ENCODE assay signal across 20 mouse cellular contexts in genomic region chr13:53276381-53276780, GRCm38 (mm10). TPM values are rescaled to one million over a fixed set of nuclear protein-coding genes. Genes with fewer than 3 reads are reported as not detected.
DNase-seq lines count a peak whose midpoint lies in the region; ATAC-seq and TF ChIP-seq lines count a peak whose summit lies in the region.
"Had no signal": no experiment of that assay in that cellular context is flagged by ENCODE, and none has a peak within 500 bp of the region (broad histone marks: within the 10 kb centered on the region; RNA-seq: fewer than 3 reads in every experiment).

No protein-coding gene starts in this region.

- peak overlapping the region; percentile 40 for H3K9ac ChIP-seq in heart, embryonic 16.5 days (ENCODE audit: low read length)
- H3K9ac ChIP-seq in lung, embryonic 15.5 days = no peak overlapping the region
- H3K9ac ChIP-seq in stomach, postnatal 0 days (ENCODE audit: low read length) = no peak overlapping the region
- H3K9ac ChIP-seq: limb, embryonic 15.5 days had no signal

- ATAC-seq in heart, embryonic 16.5 days (replicated peaks; ENCODE audit: extremely low read depth, insufficient read depth, low FRiP score) = no peak
- no peak for ATAC-seq in lung, embryonic 15.5 days (ENCODE audit: borderline replicate concordance, extremely low read depth, low FRiP score, low TSS enrichment)
- ATAC-seq in stomach, postnatal 0 days (ENCODE audit: low FRiP score, low TSS enrichment) = no peak
- ATAC-seq: activated CD4-positive, CD25-positive, alpha-beta regulatory T cell, adult 4 months had no signal

- peak; percentile 63 to 79 for DNase-seq in adrenal gland, adult (ENCODE audit: inconsistent age in 2 of 2, low spot score in 1 of 2)
- DNase-seq in adrenal gland, adult 8-10 months = no peak
- no peak for DNase-seq in heart, adult 18-20 months
- DNase-seq in lung, postnatal 14 days = no peak
- DNase-seq in stomach, postnatal 0 days (ENCODE audit: low spot score) = no peak
- DNase-seq in layer of hippocampus, adult 11-12 months (ENCODE audit: low spot score) = no peak
- DNase-seq: cerebellum, adult 9-10 months; kidney, adult 11 months; lung, adult 2 months; right cerebral cortex, postnatal 4 days had no signal

- no peak overlapping the region for H3K4me2 ChIP-seq in heart, embryonic 16.5 days (ENCODE audit: low read depth, low read length)
- no peak overlapping the region for H3K4me2 ChIP-seq in lung, embryonic 15.5 days
- H3K4me2 ChIP-seq in stomach, postnatal 0 days (replicated peaks; ENCODE audit: low read depth) = no peak overlapping the region
- H3K4me2 ChIP-seq: limb, embryonic 15.5 days; midbrain, embryonic 11.5 days had no signal

- peaks cover 67% of the 10 kb centered on the region for H3K4me1 ChIP-seq in heart, embryonic 16.5 days (ENCODE audit: control insufficient read depth, insufficient read depth, low read length)
- peaks cover 55% of the 10 kb centered on the region for H3K4me1 ChIP-seq in lung, embryonic 15.5 days
- peaks cover 7% of the 10 kb centered on the region for H3K4me1 ChIP-seq in stomach, postnatal 0 days (replicated peaks; ENCODE audit: control insufficient read depth, insufficient read depth)

- no peak for TF ChIP-seq CTCF in stomach, postnatal 0 days (IDR thresholded peaks at IDR 0.05; ENCODE audit: low read depth)

- H3K9me3 ChIP-seq in heart, embryonic 16.5 days (replicated peaks; ENCODE audit: control insufficient read depth, low read length) = no peaks in the 10 kb centered on the region
- no peaks in the 10 kb centered on the region for H3K9me3 ChIP-seq in lung, embryonic 15.5 days
- H3K9me3 ChIP-seq in stomach, postnatal 0 days (ENCODE audit: control insufficient read depth, low read length) = no peaks in the 10 kb centered on the region
- H3K9me3 ChIP-seq: forebrain, embryonic 10.5 days; limb, embryonic 15.5 days had no signal

- H3K36me3 ChIP-seq in heart, embryonic 16.5 days (ENCODE audit: control insufficient read depth, insufficient read depth) = no peaks in the 10 kb centered on the region
- H3K36me3 ChIP-seq in lung, embryonic 15.5 days = no peaks in the 10 kb centered on the region
- H3K36me3 ChIP-seq in stomach, postnatal 0 days (ENCODE audit: control insufficient read depth, insufficient read depth, low read length) = no peaks in the 10 kb centered on the region
- H3K36me3 ChIP-seq: limb, embryonic 15.5 days had no signal

- H3K4me3 ChIP-seq in heart, embryonic 16.5 days (ENCODE audit: low read length) = no peak overlapping the region
- H3K4me3 ChIP-seq in lung, embryonic 15.5 days = no peak overlapping the region
- no peak overlapping the region for H3K4me3 ChIP-seq in stomach, postnatal 0 days (ENCODE audit: low read depth, low read length)
- H3K4me3 ChIP-seq: forebrain, embryonic 10.5 days; layer of hippocampus, adult 2 months; limb, embryonic 15.5 days; myocyte had no signal

- peak overlapping the region; percentile 64 for H3K27ac ChIP-seq in heart, embryonic 16.5 days (ENCODE audit: low read length)
- H3K27ac ChIP-seq in lung, embryonic 15.5 days = peak overlapping the region; percentile 48; the same call in 1 of the 2 replicates
- peak overlapping the region; percentile 40; the same call in 1 of the 2 replicates for H3K27ac ChIP-seq in stomach, postnatal 0 days (replicated peaks)
- H3K27ac ChIP-seq: forebrain, embryonic 10.5 days; layer of hippocampus, adult 2 months; limb, embryonic 15.5 days had no signal

- WGBS in heart, embryonic 16.5 days = 62% methylated on average over 7 of the region's 7 CpGs
- WGBS in lung, embryonic 15.5 days = 40% methylated on average over 7 of the region's 7 CpGs
- 45% methylated on average over 7 of the region's 7 CpGs for WGBS in stomach, postnatal 0 days

- no peaks in the 10 kb centered on the region for H3K27me3 ChIP-seq in heart, embryonic 16.5 days (ENCODE audit: control insufficient read depth, insufficient read depth, low read length)
- H3K27me3 ChIP-seq in lung, embryonic 15.5 days = no peaks in the 10 kb centered on the region
- H3K27me3 ChIP-seq in stomach, postnatal 0 days (ENCODE audit: control insufficient read depth, insufficient read depth, low read length) = no peaks in the 10 kb centered on the region
- H3K27me3 ChIP-seq: CH12.LX; limb, embryonic 15.5 days had no signal

- TF ChIP-seq EP300 in stomach, postnatal 0 days (optimal IDR thresholded peaks at IDR 0.05) = no peak

RNA-seq across cellular contexts. Expression of gene Ror2, which starts 9.5 kb away (rescaled TPM):
- total RNA-seq in adrenal gland, adult 8-10 months (2022) = 1 to 10 TPM; 6.0 to 9.0 (median 6.8) TPM
- 13.5 and 15.8 TPM in 2 replicates for polyA plus RNA-seq in heart, embryonic 16.5 days (2015; fragmentation: Nextera tagmentation; extraction: Ambion mirVana)
- 1 to 10 TPM; 1.0 to 1.4 TPM for total RNA-seq in heart, adult 18-20 months (2021)
- polyA plus RNA-seq in lung, embryonic 15.5 days (2015; fragmentation: Nextera tagmentation; extraction: Ambion mirVana) = 17.1 and 17.6 TPM in 2 replicates
- polyA plus RNA-seq in stomach, postnatal 0 days (2015; fragmentation: Nextera tagmentation; extraction: Ambion mirVana) = 5.7 and 6.9 TPM in 2 replicates
- total RNA-seq: granulocyte monocyte progenitor cell, adult 5-6 weeks had no signal
- polyA plus RNA-seq: activated CD4-positive, CD25-positive, alpha-beta regulatory T cell, adult 4 months had no signal

Comparison
In these comparisons a context has a peak if more than half of its experiments do, and no peak if none do; other contexts are left out.
1. DNase-seq: peak in adrenal gland, adult (2 of 2); none in adrenal gland, adult 8-10 months (single experiment), heart, adult 18-20 months (0 of 2), lung, postnatal 14 days (single experiment), stomach, postnatal 0 days (single experiment) and layer of hippocampus, adult 11-12 months (single experiment).
2. Peak in every context shown above with its lines, with median percentiles within 50 percentile points of each other: H3K27ac ChIP-seq.